Mouse (Mus musculus): ENCODE measurements around the gene Rpl32. TPM values are rescaled to one million over a fixed set of nuclear protein-coding genes. Genes with fewer than 3 reads are reported as not detected.
A peak's percentile ranks its signal among the peaks of the same experiment; 100 is the strongest.

Rpl32 gene
- total RNA-seq, 1 experiment from 2014 or later: 1,105 TPM

DNA sequence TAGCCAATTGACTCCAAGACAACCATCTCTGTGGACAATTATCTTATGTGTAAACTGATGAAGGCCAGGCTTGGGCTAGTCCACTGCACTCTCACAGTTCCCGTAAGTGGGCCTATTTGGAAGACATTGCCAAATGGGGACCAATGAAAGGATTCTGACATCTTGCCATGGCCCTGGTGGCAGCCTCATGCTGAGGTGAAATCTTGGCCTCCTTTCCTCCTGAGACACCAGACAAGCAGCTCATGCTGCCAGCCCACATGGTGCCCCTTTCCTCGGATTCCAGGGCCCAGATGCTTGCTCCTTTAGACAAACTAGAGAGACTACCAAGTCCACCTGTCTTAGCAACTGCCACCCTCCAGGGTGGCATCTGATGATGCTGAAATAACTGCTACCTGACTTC, 9.6 kb upstream of the Rpl32 start:
- no peak for DNase-seq

- no peak for DNase-seq
These were observed 6.5 kb upstream of the Rpl32 start for GRCm38 (mm10) chr6:115815041-115815440.

GRCm38 (mm10) chr6:115814104-115814503, 5.6 kb upstream of the Rpl32 start:
- DNase-seq: peak; percentile 84

DNA sequence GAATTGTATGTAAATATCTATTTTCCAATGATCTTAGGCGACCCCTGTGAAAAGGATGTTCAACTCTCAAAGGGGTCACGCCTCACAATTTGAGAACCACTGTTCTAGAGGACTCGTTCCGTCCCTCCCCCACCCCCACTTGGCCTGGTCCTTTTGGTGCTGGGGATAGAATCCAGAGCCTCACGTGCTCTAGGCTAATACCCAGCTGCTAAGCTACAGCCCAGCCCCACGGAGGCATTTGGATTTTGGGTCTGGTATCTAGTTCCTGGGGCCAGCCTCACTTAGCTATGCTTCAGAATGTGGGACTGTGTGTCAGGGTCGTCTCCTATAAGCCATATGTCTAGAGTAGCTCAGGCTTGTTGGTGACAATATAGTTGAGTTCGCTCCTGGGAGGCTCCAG, 3.1 kb upstream of the Rpl32 start:
- no peak for DNase-seq

DNA sequence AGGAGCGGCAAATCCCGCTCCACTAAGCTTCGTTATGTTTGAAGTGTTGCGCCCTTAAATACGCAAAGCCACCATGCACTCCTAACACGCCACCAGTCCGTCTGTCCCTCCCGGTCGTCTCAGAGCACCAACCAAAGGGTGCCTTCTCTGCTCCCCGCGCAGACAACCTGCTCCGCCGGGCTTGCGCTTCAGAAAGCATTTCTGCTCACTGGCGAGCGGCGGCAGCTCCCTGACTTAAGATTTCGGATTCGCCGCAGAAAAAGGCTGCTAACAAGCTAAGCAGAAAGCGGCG, 405 bp downstream of the Rpl32 start:
- no peak for DNase-seq

DNA sequence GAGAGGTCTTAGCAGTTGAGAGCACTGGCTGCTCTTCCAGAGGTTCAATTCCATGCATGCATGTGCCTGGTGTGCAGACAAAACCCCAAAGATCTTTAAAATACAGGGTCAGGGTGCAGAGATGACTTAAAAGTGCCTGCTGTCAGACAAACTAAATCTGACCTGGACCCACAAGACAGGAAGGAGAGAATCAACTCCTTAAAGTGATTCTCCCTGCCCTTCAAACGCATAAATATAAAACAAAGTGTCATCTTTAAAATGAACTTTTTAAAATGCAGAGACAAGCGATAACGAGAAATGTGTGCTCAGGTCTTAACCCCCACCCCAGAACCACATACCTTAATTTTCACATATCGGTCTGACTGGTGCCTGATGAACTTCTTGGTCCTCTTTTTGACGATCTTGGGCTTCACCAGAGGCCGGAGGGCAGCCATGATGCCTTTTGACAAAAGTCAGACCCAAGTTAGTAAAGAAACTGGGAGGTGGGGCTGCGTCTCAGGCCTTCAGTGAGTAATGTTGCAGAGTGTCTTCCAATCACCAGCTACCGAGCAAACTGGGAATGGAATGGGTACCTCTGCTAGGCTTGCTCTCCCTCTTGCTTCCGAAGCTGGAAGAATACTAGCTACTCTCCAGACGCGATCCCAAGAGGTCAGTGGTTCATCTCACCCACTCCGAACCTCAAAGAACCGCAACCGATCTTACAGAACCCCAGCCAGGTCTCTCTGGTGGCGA, 917 bp downstream of the Rpl32 start:
- peak; percentile 53 for DNase-seq

DNA sequence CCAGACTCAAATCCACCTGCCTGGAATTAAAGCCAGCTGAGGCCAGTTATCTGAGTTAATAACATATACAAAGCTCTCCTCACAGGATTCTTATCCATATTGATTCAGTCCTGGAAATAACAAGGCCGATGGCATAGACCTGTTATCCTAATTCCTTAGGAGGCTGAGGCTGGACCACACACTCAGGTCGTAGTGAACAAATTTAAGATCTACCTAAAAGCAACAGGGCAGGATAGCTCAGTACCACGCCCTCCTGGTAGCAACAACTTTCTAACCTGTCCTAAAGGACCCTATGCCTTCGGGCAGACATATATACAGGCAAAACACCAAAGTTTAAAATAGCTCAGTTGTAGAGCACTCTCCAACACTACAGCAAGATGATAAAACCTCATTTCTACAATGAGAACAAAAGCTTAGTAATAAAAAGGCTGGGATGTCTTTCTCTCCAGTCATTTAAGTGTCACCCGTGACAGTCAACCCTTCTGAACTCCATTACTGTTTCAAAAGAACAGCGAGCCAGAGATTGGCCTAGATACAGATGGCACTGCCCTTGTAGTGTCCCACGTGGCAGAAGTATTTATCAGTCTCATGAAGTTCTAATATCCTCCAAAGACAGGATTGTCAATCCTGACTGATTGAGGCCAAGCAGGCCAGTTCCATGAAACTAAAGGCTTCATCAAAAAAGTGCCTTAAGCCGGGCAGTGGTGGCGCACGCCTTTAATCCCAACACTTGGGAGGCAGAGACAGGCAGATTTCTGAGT, 3.9 kb downstream of the Rpl32 start:
- DNase-seq: no peak

GRCm38 (mm10) chr6:115803541-115804382, 4.8 kb downstream of the Rpl32 start:
- peak; percentile 89 for DNase-seq

DNA sequence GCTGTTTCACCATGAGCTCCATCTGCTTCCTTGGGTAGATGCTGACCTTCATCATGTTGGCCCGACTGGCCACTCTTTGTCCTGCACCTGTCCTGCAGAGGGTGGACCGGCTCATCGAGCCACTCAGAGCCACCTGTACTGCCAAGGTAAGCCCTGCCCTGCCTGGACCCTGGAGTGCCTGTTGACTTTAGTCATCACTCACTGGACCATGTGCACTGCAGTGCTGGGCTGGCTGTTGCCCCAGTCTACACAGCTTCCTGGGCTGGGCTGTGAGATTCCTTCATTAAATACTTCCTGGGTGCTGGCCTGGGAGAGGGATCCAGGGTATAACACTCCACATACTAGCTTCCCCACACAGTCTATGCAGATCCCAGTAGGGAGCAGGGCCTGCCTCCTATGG, 6.7 kb downstream of the Rpl32 start:
- DNase-seq: no peak

- DNase-seq: no peak
These were observed 15.8 kb downstream of the Rpl32 start for GRCm38 (mm10) chr6:115792691-115793215.

- peak; percentile 16 for DNase-seq
These were observed 16.5 kb downstream of the Rpl32 start for GRCm38 (mm10) chr6:115791842-115792686.

- no peak for DNase-seq
These were observed 17.5 kb downstream of the Rpl32 start for GRCm38 (mm10) chr6:115791016-115791415.

GRCm38 (mm10) chr6:115782781-115783180, 25.8 kb downstream of the Rpl32 start:
- DNase-seq: peak; percentile 73

GRCm38 (mm10) chr6:115776363-115776762, 32.2 kb downstream of the Rpl32 start:
- no peak for DNase-seq

GRCm38 (mm10) chr6:115775838-115776237, 32.7 kb downstream of the Rpl32 start:
- DNase-seq: no peak

- peak; percentile 76 for DNase-seq
These were observed 34.0 kb downstream of the Rpl32 start, which contains the start of gene Cand2 for GRCm38 (mm10) chr6:115774501-115774921. TSS of gene Cand2 (plus strand) at chr6:115774538.

GRCm38 (mm10) chr6:115773966-115774413, 34.6 kb downstream of the Rpl32 start:
- peak; percentile 55 for DNase-seq

GRCm38 (mm10) chr6:115772604-115773003, 35.9 kb downstream of the Rpl32 start:
- DNase-seq: no peak

DNA sequence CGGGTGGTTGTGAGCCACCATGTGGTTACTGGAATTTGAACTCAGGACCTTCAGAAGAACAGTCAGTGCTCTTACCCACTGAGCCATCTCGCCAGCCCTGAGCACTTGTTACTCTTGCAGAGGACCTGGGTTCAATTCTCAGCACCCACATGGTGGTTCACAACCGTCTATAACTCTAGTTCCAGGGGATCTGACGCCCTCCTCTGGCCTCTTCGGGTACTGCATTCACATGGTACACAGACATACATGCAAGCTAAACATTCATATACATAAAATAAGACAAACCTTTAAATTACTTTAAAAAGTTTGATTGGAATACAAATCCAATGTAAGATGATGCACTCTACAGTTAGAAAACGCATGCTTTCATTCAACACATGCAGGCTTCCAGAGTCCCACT, 36.3 kb downstream of the Rpl32 start:
- DNase-seq: no peak

DNA sequence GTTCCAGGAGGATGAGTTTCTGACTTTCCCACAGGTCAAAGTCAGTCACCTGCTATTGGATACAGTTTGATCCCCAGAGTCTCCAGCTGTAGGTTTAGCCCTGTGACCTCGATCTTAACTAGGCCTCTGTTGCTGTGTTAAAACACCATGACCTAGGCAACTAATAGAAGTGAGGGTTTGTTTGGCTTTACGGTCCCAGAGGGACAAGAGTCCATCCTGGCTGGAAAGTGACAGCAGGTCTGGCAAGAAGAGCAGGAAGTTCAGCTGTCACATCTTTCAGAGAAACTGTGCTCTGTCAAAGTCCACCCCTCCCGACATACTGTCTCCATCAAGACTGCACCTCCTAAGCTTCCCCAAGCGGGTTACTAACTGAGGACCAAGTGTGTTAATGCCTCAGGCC, 37.7 kb downstream of the Rpl32 start:
- DNase-seq: no peak

- DNase-seq: no peak
These were observed 38.4 kb downstream of the Rpl32 start for GRCm38 (mm10) chr6:115770059-115770670.
